Mouse (Mus musculus) kidney, embryonic 15.5 days (tissue): ENCODE data around the gene Psmc2. TPM values are rescaled to one million over a fixed set of nuclear protein-coding genes. Genes with fewer than 3 reads are reported as not detected.

Experiments
- ATAC-seq: fragments of 200-750 bp; cut with Nextera tagmentation; replicated peaks from 2 replicates; pipeline ENCODE4 v1.8.0; 2017; ENCODE audit warnings: moderate TSS enrichment; ENCODE audit not compliant: low FRiP score
- H3K27ac ChIP-seq: fragments of 300-500 bp; sonication (generic); 2 replicates; pipeline ENCODE4 v1.5.1; 2015; ENCODE audit warnings: mild to moderate bottlenecking, inconsistent platforms
- H3K27me3 ChIP-seq: fragments of 300-500 bp; sonication (generic); 2 replicates; pipeline ENCODE4 v1.6.1; 2015; ENCODE audit warnings: inconsistent platforms
- H3K36me3 ChIP-seq: fragments of 300-500 bp; sonication (generic); 2 replicates; pipeline ENCODE4 v1.6.1; 2015; ENCODE audit warnings: inconsistent platforms
- H3K4me1 ChIP-seq: fragments of 300-500 bp; sonication (generic); 2 replicates; pipeline ENCODE4 v1.6.1; 2015; ENCODE audit warnings: inconsistent platforms
- H3K4me2 ChIP-seq: fragments of 300-500 bp; sonication (generic); 2 replicates; pipeline ENCODE4 v1.6.1; 2015; ENCODE audit warnings: moderate library complexity, mild to moderate bottlenecking, inconsistent platforms
- H3K4me3 ChIP-seq: fragments of 300-500 bp; sonication (generic); replicated peaks from 2 replicates; pipeline ENCODE4 v1.5.1; 2015; ENCODE audit warnings: mild to moderate bottlenecking, inconsistent platforms
- H3K9ac ChIP-seq: fragments of 300-500 bp; sonication (generic); 2 replicates; pipeline ENCODE4 v1.6.1; 2015; ENCODE audit warnings: mild to moderate bottlenecking, inconsistent platforms
- H3K9me3 ChIP-seq: fragments of 300-500 bp; sonication (generic); replicated peaks from 2 replicates; pipeline ENCODE4 v1.6.1; 2016; ENCODE audit warnings: inconsistent platforms
- WGBS: fragments of 180-500 bp; shearing (Covaris S2); methylation state at CpG from one replicate; pipeline ENCODE4 v1.1.7; 2015; ENCODE audit warnings: mixed read lengths; 5-methylcytosine and 5-hydroxymethylcytosine counted together
- polyA plus RNA-seq: library from polyadenylated mRNA; unstranded; fragments of >200 nt; fragmentation: Nextera tagmentation; extraction: Ambion mirVana; gene quantifications from 2 replicates; pipeline ENCODE4 v1.2.1, GENCODE M21; 2015

Gene Psmc2
- polyA plus RNA-seq, 1 experiment from 2014 or later: 186 TPM

DNA sequence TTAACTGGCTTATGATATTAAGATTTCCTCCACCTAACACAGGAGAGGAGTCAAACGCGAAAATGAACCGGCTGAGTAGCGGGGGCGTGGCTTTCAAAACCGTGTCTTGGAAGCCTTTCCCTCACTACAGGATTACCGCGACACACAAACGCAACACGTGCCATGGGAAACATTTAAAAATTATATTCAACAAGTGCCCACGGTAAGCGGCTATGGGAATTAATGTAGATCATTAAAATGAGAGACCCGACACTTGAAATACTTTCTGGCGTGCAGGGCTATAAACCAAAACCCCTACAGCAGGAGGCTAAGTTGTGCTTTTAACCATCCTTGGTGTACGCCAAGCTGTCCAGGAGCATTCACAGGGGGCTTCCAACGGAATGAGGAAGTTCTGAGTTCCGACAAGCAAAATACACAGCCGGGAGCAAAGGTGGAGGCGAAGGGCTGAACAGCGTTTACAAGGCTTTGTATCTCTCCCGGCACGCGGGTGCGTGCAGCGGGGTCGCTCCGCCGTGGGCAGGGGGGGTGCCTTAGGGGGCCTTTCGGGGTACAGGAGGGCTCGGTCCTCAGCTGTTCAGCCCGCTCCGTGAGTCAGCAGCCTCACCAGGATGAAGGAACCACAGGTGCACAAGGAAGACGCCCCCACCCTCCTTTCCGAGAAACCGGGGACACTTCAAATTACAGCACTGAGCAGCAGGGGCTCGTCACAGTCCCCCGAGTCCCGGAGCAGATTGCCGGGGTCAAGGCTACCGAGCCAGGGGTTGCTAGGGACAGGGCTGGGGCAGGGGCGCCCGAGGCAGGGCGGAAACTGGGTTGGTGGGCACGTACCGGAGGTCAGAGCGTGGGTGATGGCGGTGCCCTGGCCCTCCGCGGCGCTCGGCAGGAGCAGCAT, 676 bp upstream of the Psmc2 start:
- Histone ChIP-seq H3K4me3 (peak overlapping the region; percentile 99), H3K4me1 (peaks cover 17% of the 10 kb centered on the region), H3K36me3 (peaks cover 45% of the 10 kb centered on the region), H3K27me3 (no peaks in the 10 kb centered on the region), H3K27ac (peak overlapping the region; percentile 78), H3K9ac (peak overlapping the region; percentile 77), H3K4me2 (peak overlapping the region; percentile 91), H3K9me3 (no peaks in the 10 kb centered on the region)
- ATAC-seq: peak; percentile 78; the same call in 1 of the 2 replicates
- WGBS: under 1% methylated on average over 51 of the region's 51 CpGs

DNA sequence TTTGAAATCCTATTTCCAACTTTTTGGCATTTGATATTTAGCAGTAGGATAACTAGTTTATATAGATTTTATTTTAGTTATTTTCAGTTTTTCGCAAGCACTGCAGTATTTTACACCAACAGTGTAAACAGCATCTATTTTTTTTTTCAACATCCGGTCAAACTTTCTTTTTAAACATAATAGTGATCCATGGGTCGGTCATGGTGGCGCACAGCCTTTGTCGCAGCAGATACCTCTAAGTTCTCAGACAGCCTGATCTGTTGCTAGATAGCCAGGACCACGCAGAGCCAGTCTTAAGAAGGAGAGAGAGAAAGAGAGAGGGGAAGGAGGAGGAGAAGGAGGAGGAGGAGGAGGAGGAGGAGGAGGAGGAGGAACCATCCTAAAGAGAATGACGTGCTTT, 693 bp downstream of the Psmc2 start:
- 79% methylated on average over 7 of the region's 7 CpGs for WGBS
- ATAC-seq: no peak

GRCm38 (mm10) chr5:21786258-21787185, 1.4 kb downstream of the Psmc2 start:
- Histone ChIP-seq H3K9ac (peak overlapping the region; percentile 94), H3K27me3 (no peaks in the 10 kb centered on the region), H3K4me3 (peak overlapping the region; percentile 78), H3K36me3 (peaks cover 24% of the 10 kb centered on the region), H3K9me3 (no peaks in the 10 kb centered on the region), H3K4me1 (peaks cover 17% of the 10 kb centered on the region), H3K27ac (peak overlapping the region; percentile 87), H3K4me2 (peak overlapping the region; percentile 63)
- ATAC-seq: peak; percentile 85
- WGBS: 2% methylated on average over 51 of the region's 51 CpGs

More for the DNA sequence above, 693 bp downstream of the Psmc2 start:
- Histone ChIP-seq H3K9ac (no peak overlapping the region), H3K4me2 (peak overlapping the region; percentile 91), H3K27me3 (no peaks in the 10 kb centered on the region), H3K36me3 (peaks cover 32% of the 10 kb centered on the region), H3K4me1 (peaks cover 17% of the 10 kb centered on the region), H3K27ac (peak overlapping the region; percentile 87; the same call in 1 of the 2 replicates), H3K9me3 (no peaks in the 10 kb centered on the region), H3K4me3 (no peak overlapping the region)

DNA sequence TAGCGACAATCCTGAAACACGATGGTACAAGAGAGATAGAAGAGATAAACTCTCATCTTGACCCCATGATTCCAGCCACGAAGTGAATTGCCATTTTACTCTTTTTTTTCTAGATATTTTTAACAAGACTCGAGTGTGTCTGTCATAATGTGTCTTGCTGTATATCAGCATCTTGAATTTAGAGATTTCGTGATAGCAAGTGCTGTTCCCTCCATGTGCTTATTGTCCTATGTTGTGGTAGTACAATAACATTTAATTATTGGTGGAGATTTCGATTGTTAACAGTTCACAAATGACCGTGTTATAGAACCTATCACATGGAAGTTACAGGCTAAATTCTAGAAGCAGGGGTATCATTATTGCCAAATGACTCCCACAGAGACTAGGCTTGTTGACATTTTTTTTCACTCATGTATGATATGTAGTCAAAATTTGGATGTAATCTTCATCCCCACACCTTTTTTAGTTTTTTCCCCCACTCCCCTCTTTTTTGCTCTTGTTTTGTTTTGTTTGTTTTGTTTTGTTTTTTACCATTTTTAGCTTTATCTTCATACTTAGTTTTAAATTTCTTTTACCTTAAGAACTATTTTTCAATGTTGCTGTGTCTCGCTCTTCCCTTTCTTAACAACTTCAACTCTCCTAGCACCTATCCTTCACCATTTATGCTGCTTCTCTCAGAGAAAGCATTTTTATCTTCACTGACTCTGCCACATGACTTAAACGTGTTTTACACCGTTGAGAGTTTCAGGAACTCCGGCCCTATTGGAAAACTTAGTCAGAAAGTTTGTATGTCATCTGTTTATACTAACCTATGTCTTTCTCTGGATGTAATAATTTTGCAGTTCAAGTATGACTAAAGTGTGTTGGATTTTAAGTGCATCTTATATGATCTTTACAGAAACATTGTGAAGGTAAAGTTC, 2.4 kb downstream of the Psmc2 start:
- Histone ChIP-seq H3K36me3 (peaks cover 22% of the 10 kb centered on the region), H3K9ac (peak overlapping the region; percentile 94), H3K4me3 (peak overlapping the region; percentile 78), H3K27ac (peak overlapping the region; percentile 87; the same call in 1 of the 2 replicates), H3K27me3 (no peaks in the 10 kb centered on the region), H3K9me3 (no peaks in the 10 kb centered on the region), H3K4me1 (peaks cover 17% of the 10 kb centered on the region), H3K4me2 (peak overlapping the region; percentile 63)
- no peak for ATAC-seq
- 39% methylated on average over 11 of the region's 11 CpGs for WGBS

DNA sequence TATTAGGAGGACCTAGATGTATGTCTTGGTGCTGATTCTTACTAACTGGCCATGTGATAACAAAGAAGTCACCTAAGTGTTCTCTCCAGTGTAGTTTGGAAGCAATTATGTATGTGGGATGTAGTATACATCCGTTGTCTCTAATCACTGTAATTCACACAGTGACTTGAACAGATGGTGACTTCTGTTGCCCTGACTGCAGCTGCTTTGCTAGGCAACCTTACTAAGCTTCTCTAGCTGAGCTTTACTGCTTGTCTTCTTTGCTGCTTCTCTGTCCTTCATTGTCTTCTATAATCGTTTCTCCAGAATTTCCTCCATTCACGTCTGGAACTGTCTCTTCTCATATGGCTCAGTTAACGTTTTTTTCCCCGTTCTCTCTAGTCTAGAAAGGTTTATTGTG, 4.0 kb downstream of the Psmc2 start:
- 52% methylated on average over 5 of the region's 5 CpGs for WGBS
- Histone ChIP-seq H3K4me1 (peaks cover 15% of the 10 kb centered on the region), H3K9ac (no peak overlapping the region), H3K4me3 (no peak overlapping the region), H3K27me3 (no peaks in the 10 kb centered on the region), H3K9me3 (no peaks in the 10 kb centered on the region), H3K36me3 (peaks cover 16% of the 10 kb centered on the region), H3K4me2 (no peak overlapping the region), H3K27ac (no peak overlapping the region)
- ATAC-seq: no peak

- ATAC-seq: no peak
- no peak overlapping the region for H3K4me3 ChIP-seq
- peaks cover 34% of the 10 kb centered on the region for H3K36me3 ChIP-seq
- no peak overlapping the region for H3K4me2 ChIP-seq
- H3K27ac ChIP-seq: no peak overlapping the region
- no peaks in the 10 kb centered on the region for H3K27me3 ChIP-seq
- H3K9me3 ChIP-seq: no peaks in the 10 kb centered on the region
- peaks cover 14% of the 10 kb centered on the region for H3K4me1 ChIP-seq
- H3K9ac ChIP-seq: no peak overlapping the region
Measured at GRCm38 (mm10) chr5:21792166-21792565, 7.1 kb downstream of the Psmc2 start.

DNA sequence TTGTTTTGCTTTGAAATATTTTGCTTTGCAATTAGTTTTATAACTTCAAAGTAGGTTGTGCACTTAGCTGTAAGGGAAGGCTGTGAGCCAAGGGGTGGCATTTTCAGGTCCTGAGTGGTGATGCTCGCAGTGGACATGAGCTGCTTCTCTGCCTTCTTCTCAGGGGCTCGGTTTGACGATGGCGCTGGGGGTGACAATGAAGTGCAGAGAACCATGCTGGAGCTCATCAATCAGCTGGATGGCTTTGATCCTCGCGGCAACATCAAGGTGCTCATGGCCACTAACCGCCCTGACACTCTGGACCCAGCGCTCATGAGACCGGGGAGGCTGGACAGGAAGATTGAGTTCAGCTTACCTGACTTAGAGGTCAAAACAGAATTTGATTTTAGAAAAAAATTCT, 17.8 kb downstream of the Psmc2 start:
- no peak for ATAC-seq
- WGBS: 83% methylated on average over 9 of the region's 9 CpGs
- Histone ChIP-seq H3K4me1 (no peaks in the 10 kb centered on the region), H3K9me3 (no peaks in the 10 kb centered on the region), H3K9ac (no peak overlapping the region), H3K36me3 (peaks cover 62% of the 10 kb centered on the region), H3K27ac (no peak overlapping the region), H3K27me3 (no peaks in the 10 kb centered on the region), H3K4me2 (no peak overlapping the region), H3K4me3 (no peak overlapping the region)

DNA sequence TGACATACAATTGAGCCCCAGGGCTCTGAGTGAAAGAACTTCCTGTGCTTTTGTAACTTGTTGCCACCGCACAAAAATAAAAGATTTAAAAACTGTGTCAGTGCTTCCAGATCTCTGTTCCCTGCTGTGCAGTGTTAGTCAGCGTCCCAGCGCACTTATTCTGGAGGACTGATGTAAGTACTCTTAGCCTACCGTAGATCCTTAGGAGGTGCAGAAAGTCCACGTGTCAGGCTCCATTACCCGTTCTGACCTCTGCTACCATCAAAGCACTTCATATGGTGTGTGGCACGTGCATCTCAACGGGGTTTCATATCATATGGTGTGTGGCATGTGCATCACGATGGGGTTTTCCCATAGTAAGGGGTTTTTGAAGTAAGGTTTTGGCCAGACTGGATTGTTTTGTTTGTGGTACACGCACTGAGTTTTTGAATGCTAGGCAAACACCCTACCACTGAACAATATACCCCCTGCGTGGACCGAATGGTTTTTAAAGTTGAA, 18.7 kb downstream of the Psmc2 start:
- Histone ChIP-seq H3K27ac (no peak overlapping the region), H3K9me3 (no peaks in the 10 kb centered on the region), H3K4me1 (no peaks in the 10 kb centered on the region), H3K27me3 (no peaks in the 10 kb centered on the region), H3K4me2 (no peak overlapping the region), H3K9ac (no peak overlapping the region), H3K36me3 (peaks cover 55% of the 10 kb centered on the region), H3K4me3 (no peak overlapping the region)
- 90% methylated on average over 12 of the region's 12 CpGs for WGBS
- no peak for ATAC-seq

- H3K4me3 ChIP-seq: no peak overlapping the region
- no peak overlapping the region for H3K4me2 ChIP-seq
- no peaks in the 10 kb centered on the region for H3K27me3 ChIP-seq
- H3K27ac ChIP-seq: no peak overlapping the region
- no peak overlapping the region for H3K9ac ChIP-seq
- 75% methylated on average over 4 of the region's 4 CpGs for WGBS
- ATAC-seq: no peak
- peaks cover 46% of the 10 kb centered on the region for H3K36me3 ChIP-seq
- H3K4me1 ChIP-seq: no peaks in the 10 kb centered on the region
- H3K9me3 ChIP-seq: no peaks in the 10 kb centered on the region
Measured at GRCm38 (mm10) chr5:21804837-21805236, 19.8 kb downstream of the Psmc2 start.

GRCm38 (mm10) chr5:21810924-21811323, 25.8 kb downstream of the Psmc2 start:
- no peak overlapping the region for H3K4me3 ChIP-seq
- H3K27me3 ChIP-seq: no peaks in the 10 kb centered on the region
- H3K9ac ChIP-seq: no peak overlapping the region
- no peak overlapping the region for H3K4me2 ChIP-seq
- no peaks in the 10 kb centered on the region for H3K36me3 ChIP-seq
- ATAC-seq: no peak
- 78% methylated on average over 10 of the region's 10 CpGs for whole genome bisulfite sequencing
- H3K4me1 ChIP-seq: no peaks in the 10 kb centered on the region
- H3K27ac ChIP-seq: no peak overlapping the region
- no peaks in the 10 kb centered on the region for H3K9me3 ChIP-seq

DNA sequence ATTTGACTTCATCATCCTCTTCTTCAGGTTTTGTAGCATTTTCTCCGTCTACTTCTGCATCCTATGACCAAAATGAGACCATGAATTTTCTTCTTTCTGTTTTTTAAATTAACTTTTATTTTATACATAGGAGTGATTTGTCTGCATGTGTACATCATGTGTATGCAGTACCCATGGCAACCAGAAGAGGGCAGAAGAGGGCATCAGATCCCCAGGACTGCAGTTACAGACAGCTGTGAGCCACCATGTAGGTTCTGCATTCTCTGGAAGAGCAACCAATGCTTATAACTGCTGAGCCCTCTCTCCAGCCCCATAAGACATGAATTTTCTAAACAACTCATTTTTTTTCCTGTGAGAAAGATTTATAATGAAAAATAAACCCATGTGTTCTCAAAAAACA, 28.9 kb downstream of the Psmc2 start:
- H3K4me3 ChIP-seq: no peak overlapping the region
- no peak for ATAC-seq
- H3K27ac ChIP-seq: no peak overlapping the region
- H3K36me3 ChIP-seq: no peaks in the 10 kb centered on the region
- no peak overlapping the region for H3K9ac ChIP-seq
- H3K27me3 ChIP-seq: no peaks in the 10 kb centered on the region
- H3K9me3 ChIP-seq: no peaks in the 10 kb centered on the region
- WGBS: 58% methylated on average over 1 of the region's 1 CpGs
- H3K4me2 ChIP-seq: no peak overlapping the region
- no peaks in the 10 kb centered on the region for H3K4me1 ChIP-seq
